Mouse (Mus musculus) limb, embryonic 14.5 days (tissue): ENCODE measurements around the gene Fkbp15. TPM values are rescaled to one million over a fixed set of nuclear protein-coding genes. Genes with fewer than 3 reads are reported as not detected.
"Not testable (repeated sequence)": the region's sequence is repeated elsewhere in the genome, so short reads cannot be mapped to it uniquely, and the experiment has no call there.

Experiments
- ATAC-seq: fragments of 200-750 bp; cut with Nextera tagmentation; 2 replicates; pipeline ENCODE4 v1.8.0; 2017; ENCODE audit warnings: low read depth, moderate number of reproducible peaks, moderate TSS enrichment; ENCODE audit not compliant: low FRiP score
- DNase-seq: peaks from one replicate; pipeline ENCODE4 v3.0.0-alpha.2; 2015; ENCODE audit warnings: low spot score
- H3K27ac ChIP-seq: fragments of 300-500 bp; sonication (generic); replicated peaks from 2 replicates; pipeline ENCODE4 v1.5.1; 2014; ENCODE audit warnings: low read depth, mild to moderate bottlenecking, low read length, moderate library complexity, mixed read lengths
- H3K27me3 ChIP-seq: fragments of 300-500 bp; sonication (generic); 2 replicates; pipeline ENCODE4 v1.6.1; 2014; ENCODE audit warnings: low read length, mixed read lengths; ENCODE audit not compliant: control insufficient read depth, insufficient read depth
- H3K36me3 ChIP-seq: fragments of 300-500 bp; sonication (generic); 2 replicates; pipeline ENCODE4 v1.6.1; 2014; ENCODE audit warnings: mild to moderate bottlenecking, low read length, moderate library complexity, mixed read lengths; ENCODE audit not compliant: control insufficient read depth, insufficient read depth
- H3K4me1 ChIP-seq: fragments of 300-500 bp; sonication (generic); 2 replicates; pipeline ENCODE4 v1.6.1; 2014; ENCODE audit warnings: antibody characterized with exemption, low read length, mixed read lengths; ENCODE audit not compliant: control insufficient read depth, insufficient read depth
- H3K4me2 ChIP-seq: fragments of 300-500 bp; sonication (generic); replicated peaks from 2 replicates; pipeline ENCODE4 v1.6.1; 2014; ENCODE audit warnings: low read depth, mild to moderate bottlenecking, low read length, moderate library complexity; ENCODE audit not compliant: severe bottlenecking
- H3K4me3 ChIP-seq: fragments of 300-500 bp; sonication (generic); replicated peaks from 2 replicates; pipeline ENCODE4 v1.5.1; 2014; ENCODE audit warnings: low read length
- H3K9ac ChIP-seq: fragments of 300-500 bp; sonication (generic); 2 replicates; pipeline ENCODE4 v1.6.1; 2014; ENCODE audit warnings: mild to moderate bottlenecking, low read depth, low read length, moderate library complexity; ENCODE audit not compliant: severe bottlenecking
- H3K9me3 ChIP-seq: fragments of 300-500 bp; sonication (generic); 2 replicates; pipeline ENCODE4 v1.6.1; 2016; ENCODE audit warnings: low read length; ENCODE audit not compliant: control insufficient read depth
- POLR2A ChIP-seq: fragments of 200-500 bp; IDR thresholded peaks from 2 replicates; pipeline ENCODE4 v1.8.0; 2012; ENCODE audit warnings: inconsistent platforms, mild to moderate bottlenecking, moderate library complexity, borderline replicate concordance; ENCODE audit not compliant: insufficient read depth, insufficient read length; ENCODE audit errors: extremely low read depth
- WGBS: fragments of 180-500 bp; shearing (Covaris S2); extraction: QIAGEN DNeasy Blood & Tissue Kit; methylation state at CpG from one replicate; pipeline ENCODE4 v1.1.7; 2014; 5-methylcytosine and 5-hydroxymethylcytosine counted together
- polyA plus RNA-seq, 2 experiments: library from polyadenylated mRNA; depleted of rRNA in 1 of 2; stranded (reverse) in 1 of 2; unstranded in 1 of 2; fragments of >200 nt; fragmentation: Nextera tagmentation in 1 of 2; extraction: Ambion mirVana in 1 of 2; gene quantifications; 2 replicates each; pipeline versions ENCODE4 v1.2.1 to v1.2.3; 2012 to 2014

The Fkbp15 gene
- polyA plus RNA-seq, 2 experiments: 24.1 to 29.6 TPM

- no peak overlapping the region for H3K4me2 ChIP-seq
- no peak for TF ChIP-seq POLR2A
- ATAC-seq (no peak), DNase-seq (no peak)
- no peak overlapping the region for H3K9ac ChIP-seq
- H3K27me3 ChIP-seq: no peaks in the 10 kb centered on the region
- H3K27ac ChIP-seq: no peak overlapping the region
- no peaks in the 10 kb centered on the region for H3K9me3 ChIP-seq
- 56% methylated on average over 12 of the region's 12 CpGs for WGBS
- no peak overlapping the region for H3K4me3 ChIP-seq
- no peaks in the 10 kb centered on the region for H3K4me1 ChIP-seq
- H3K36me3 ChIP-seq: no peaks in the 10 kb centered on the region
Measured at GRCm38 (mm10) chr4:62274841-62275536, 85.4 kb downstream of the Fkbp15 start.

- no peaks in the 10 kb centered on the region for H3K27me3 ChIP-seq
- DNase-seq (no peak), ATAC-seq (no peak)
- H3K9ac ChIP-seq: no peak overlapping the region
- 93% methylated on average over 10 of the region's 10 CpGs for WGBS
- H3K4me3 ChIP-seq: no peak overlapping the region
- H3K36me3 ChIP-seq: no peaks in the 10 kb centered on the region
- no peaks in the 10 kb centered on the region for H3K9me3 ChIP-seq
- H3K27ac ChIP-seq: no peak overlapping the region
- no peak for TF ChIP-seq POLR2A
- H3K4me1 ChIP-seq: no peaks in the 10 kb centered on the region
- H3K4me2 ChIP-seq: no peak overlapping the region
Measured at GRCm38 (mm10) chr4:62273916-62274315, 86.4 kb downstream of the Fkbp15 start.

DNA sequence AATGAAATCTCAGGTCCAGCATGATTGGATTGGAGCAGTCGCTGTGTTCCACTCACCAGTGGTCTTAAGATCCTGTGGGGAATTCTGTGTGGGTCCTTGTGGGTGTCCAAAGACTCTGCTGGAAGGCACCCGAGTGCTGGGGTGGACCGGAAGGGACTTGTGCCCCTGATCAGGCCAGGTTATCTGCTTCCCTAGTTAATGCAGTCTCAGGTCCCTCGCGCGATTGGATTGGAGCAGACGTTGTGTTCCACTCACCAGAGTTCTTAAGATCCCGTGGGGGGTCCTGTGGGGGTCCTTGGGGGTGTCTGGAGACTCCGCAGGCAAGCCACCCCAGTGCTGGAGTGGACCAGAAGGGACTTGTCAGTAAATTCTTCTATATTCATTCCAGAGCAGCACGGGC is 87.7 kb downstream of the Fkbp15 start:
- Histone ChIP-seq H3K27me3 (no peaks in the 10 kb centered on the region), H3K36me3 (no peaks in the 10 kb centered on the region), H3K4me2 (no peak overlapping the region), H3K27ac (no peak overlapping the region), H3K9ac (no peak overlapping the region), H3K4me3 (no peak overlapping the region), H3K9me3 (no peaks in the 10 kb centered on the region), H3K4me1 (no peaks in the 10 kb centered on the region)
- 90% methylated on average over 10 of the region's 10 CpGs for WGBS
- DNase-seq (no peak), ATAC-seq (no peak)
- no peak for TF ChIP-seq POLR2A

DNA sequence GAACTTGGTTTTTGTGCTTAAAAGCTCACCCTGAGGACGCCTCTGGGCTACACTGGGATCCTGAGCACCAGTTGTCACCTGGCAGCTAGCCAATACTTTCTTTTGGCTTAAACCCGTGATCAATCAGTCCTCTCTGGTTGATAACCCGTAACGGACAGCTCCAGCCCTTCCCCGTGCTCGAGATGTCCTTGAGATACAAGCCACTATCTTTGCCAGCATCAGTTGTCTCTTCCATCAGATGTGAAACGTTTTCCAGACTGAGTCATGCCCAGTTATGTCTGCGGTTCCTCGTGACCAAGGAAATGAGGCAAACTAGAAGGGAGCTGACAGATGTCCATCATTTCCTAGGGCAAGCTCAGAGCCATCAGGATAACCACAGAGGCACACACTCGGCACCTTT is 93.2 kb downstream of the Fkbp15 start:
- no peak for TF ChIP-seq POLR2A
- Histone ChIP-seq H3K9me3 (no peaks in the 10 kb centered on the region), H3K4me3 (no peak overlapping the region), H3K36me3 (no peaks in the 10 kb centered on the region), H3K4me1 (no peaks in the 10 kb centered on the region), H3K27ac (no peak overlapping the region), H3K27me3 (no peaks in the 10 kb centered on the region), H3K4me2 (no peak overlapping the region), H3K9ac (no peak overlapping the region)
- WGBS: 83% methylated on average over 10 of the region's 10 CpGs
- DNase-seq: no peak
- ATAC-seq: no peak

GRCm38 (mm10) chr4:62266016-62266415 is 94.3 kb downstream of the Fkbp15 start:
- not testable (repeated sequence) for H3K4me1 ChIP-seq, H3K27me3 ChIP-seq, H3K4me3 ChIP-seq, H3K9me3 ChIP-seq, ATAC-seq, DNase-seq, H3K36me3 ChIP-seq, H3K27ac ChIP-seq, H3K9ac ChIP-seq, H3K4me2 ChIP-seq
- WGBS: 72% methylated on average over 7 of the region's 7 CpGs
